Mouse (Mus musculus) thymus, adult 2 months (tissue): ENCODE measurements around the gene C530008M17Rik.

Experiments used
- CTCF ChIP-seq: fragments of 200-500 bp; IDR thresholded peaks from 2 replicates; pipeline ENCODE4 v1.5.1; 2012; ENCODE audit warnings: mild to moderate bottlenecking, control low read depth, low read length, moderate library complexity, borderline replicate concordance; ENCODE audit not compliant: control insufficient read depth, poor library complexity, insufficient read depth; ENCODE audit errors: extremely low read depth
- POLR2A ChIP-seq: fragments of 200-500 bp; IDR thresholded peaks from 2 replicates; pipeline ENCODE4 v1.6.1; 2012; ENCODE audit warnings: mild to moderate bottlenecking, low read length, control low read depth, moderate library complexity; ENCODE audit not compliant: control insufficient read depth, poor library complexity, insufficient read depth; ENCODE audit errors: extremely low read depth

DNA sequence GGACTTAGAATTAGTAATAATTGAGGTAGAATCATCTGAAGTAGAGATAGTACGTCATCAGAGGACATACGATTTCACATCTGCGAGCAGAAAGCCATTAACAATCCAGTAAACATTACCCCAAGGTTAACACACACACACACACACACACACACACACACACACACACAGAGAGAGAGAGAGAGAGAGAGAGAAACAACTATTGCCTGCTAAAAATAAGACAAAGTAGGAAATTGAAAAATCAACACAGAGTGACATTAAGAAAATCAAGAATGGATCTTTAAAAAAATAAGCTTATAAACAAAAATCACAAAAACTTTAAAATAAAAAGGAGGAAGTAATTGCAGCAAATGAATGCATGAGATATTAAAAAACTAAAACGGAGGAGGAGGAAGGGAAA, 6.4 kb upstream of the C530008M17Rik start:
- TF ChIP-seq POLR2A = no peak
- TF ChIP-seq CTCF = no peak
